Mouse (Mus musculus): Measurements from ENCODE around the gene Depdc5. TPM values are rescaled to one million over a fixed set of nuclear protein-coding genes. Genes with fewer than 3 reads are reported as not detected.

Gene Depdc5
- polyA plus RNA-seq, 1 experiment from 2014 or later: 35.0 TPM

GRCm38 (mm10) chr5:33011132-33012106 lies 147.9 kb downstream of the Depdc5 start:
- Histone ChIP-seq H3K27me3 (ENCODE audit: control insufficient read depth, insufficient read depth, low read length) (no peaks in the 10 kb centered on the region), H3K9me3 (ENCODE audit: control insufficient read depth, low read length) (no peaks in the 10 kb centered on the region), H3K27ac (ENCODE audit: low read depth, low read length) (peak overlapping the region; percentile 77), H3K4me3 (ENCODE audit: low read depth, low read length) (no peak overlapping the region), H3K4me2 (peak overlapping the region; percentile 32; the same call in 1 of the 2 replicates), H3K9ac (ENCODE audit: low read length) (no peak overlapping the region; the same call in 1 of the 2 replicates), H3K4me1 (ENCODE audit: control insufficient read depth, insufficient read depth, low read length) (peaks cover 21% of the 10 kb centered on the region), H3K36me3 (ENCODE audit: control insufficient read depth, insufficient read depth, low read length) (no peaks in the 10 kb centered on the region)
- ATAC-seq (ENCODE audit: low FRiP score) (peak; percentile 70), DNase-seq (ENCODE audit: low spot score, missing footprints) (peak; percentile 92)
- 34% methylated on average over 15 of the region's 15 CpGs for WGBS

- Histone ChIP-seq H3K4me2 (no peak overlapping the region), H3K9ac (ENCODE audit: low read length) (no peak overlapping the region), H3K27ac (ENCODE audit: low read depth, low read length) (no peak overlapping the region), H3K9me3 (ENCODE audit: control insufficient read depth, low read length) (no peaks in the 10 kb centered on the region), H3K4me1 (ENCODE audit: control insufficient read depth, insufficient read depth, low read length) (peaks cover 21% of the 10 kb centered on the region), H3K36me3 (ENCODE audit: control insufficient read depth, insufficient read depth, low read length) (no peaks in the 10 kb centered on the region), H3K27me3 (ENCODE audit: control insufficient read depth, insufficient read depth, low read length) (no peaks in the 10 kb centered on the region), H3K4me3 (ENCODE audit: low read depth, low read length) (no peak overlapping the region)
- DNase-seq (ENCODE audit: low spot score, missing footprints) (no peak), ATAC-seq (ENCODE audit: low FRiP score) (no peak)
- WGBS: 82% methylated on average over 1 of the region's 1 CpGs
Observed at GRCm38 (mm10) chr5:33014096-33014495, 150.6 kb downstream of the Depdc5 start.

- ATAC-seq (ENCODE audit: low FRiP score): no peak
- WGBS: 80% methylated on average over 5 of the region's 5 CpGs
- Histone ChIP-seq H3K36me3 (ENCODE audit: control insufficient read depth, insufficient read depth, low read length) (no peaks in the 10 kb centered on the region), H3K9me3 (ENCODE audit: control insufficient read depth, low read length) (no peaks in the 10 kb centered on the region), H3K4me2 (no peak overlapping the region), H3K27me3 (ENCODE audit: control insufficient read depth, insufficient read depth, low read length) (no peaks in the 10 kb centered on the region), H3K9ac (ENCODE audit: low read length) (no peak overlapping the region), H3K4me1 (ENCODE audit: control insufficient read depth, insufficient read depth, low read length) (peaks cover 22% of the 10 kb centered on the region), H3K4me3 (ENCODE audit: low read depth, low read length) (no peak overlapping the region), H3K27ac (ENCODE audit: low read depth, low read length) (no peak overlapping the region)
- no peak for DNase-seq (ENCODE audit: low spot score, missing footprints)
Observed at GRCm38 (mm10) chr5:33015579-33015978, 152.1 kb downstream of the Depdc5 start.

GRCm38 (mm10) chr5:33018189-33018560 lies 154.7 kb downstream of the Depdc5 start:
- no peaks in the 10 kb centered on the region for H3K36me3 ChIP-seq (ENCODE audit: control insufficient read depth, insufficient read depth, low read length)

GRCm38 (mm10) chr5:33018561-33019425 lies 155.3 kb downstream of the Depdc5 start, which contains the start of gene Ywhah:
TSS of gene Ywhah (plus strand) at chr5:33018816.
- ATAC-seq (ENCODE audit: low FRiP score) (peak; percentile 97), DNase-seq (ENCODE audit: low spot score, missing footprints) (peak; percentile 99)
- Histone ChIP-seq H3K4me1 (ENCODE audit: control insufficient read depth, insufficient read depth, low read length) (peaks cover 17% of the 10 kb centered on the region), H3K36me3 (ENCODE audit: control insufficient read depth, insufficient read depth, low read length) (no peaks in the 10 kb centered on the region), H3K27me3 (ENCODE audit: control insufficient read depth, insufficient read depth, low read length) (no peaks in the 10 kb centered on the region), H3K4me2 (peak within 1 kb of the TSS; percentile 82), H3K27ac (ENCODE audit: low read depth, low read length) (peak within 1 kb of the TSS; percentile 99), H3K9ac (ENCODE audit: low read length) (peak within 1 kb of the TSS; percentile 97), H3K9me3 (ENCODE audit: control insufficient read depth, low read length) (no peaks in the 10 kb centered on the region), H3K4me3 (ENCODE audit: low read depth, low read length) (peak within 1 kb of the TSS; percentile 87)
- under 1% methylated on average over 94 of the region's 121 CpGs for WGBS

More at GRCm38 (mm10) chr5:33018189-33018560, 154.7 kb downstream of the Depdc5 start:
- no peak for DNase-seq (ENCODE audit: low spot score, missing footprints)
- Histone ChIP-seq H3K4me2 (peak overlapping the region; percentile 82), H3K4me3 (ENCODE audit: low read depth, low read length) (peak overlapping the region; percentile 87), H3K9me3 (ENCODE audit: control insufficient read depth, low read length) (no peaks in the 10 kb centered on the region), H3K27ac (ENCODE audit: low read depth, low read length) (peak overlapping the region; percentile 87), H3K27me3 (ENCODE audit: control insufficient read depth, insufficient read depth, low read length) (no peaks in the 10 kb centered on the region), H3K4me1 (ENCODE audit: control insufficient read depth, insufficient read depth, low read length) (peaks cover 17% of the 10 kb centered on the region), H3K9ac (ENCODE audit: low read length) (peak overlapping the region; percentile 91)
- WGBS: 5% methylated on average over 11 of the region's 15 CpGs
- peak; percentile 72 for ATAC-seq (ENCODE audit: low FRiP score)

- Histone ChIP-seq H3K36me3 (ENCODE audit: control insufficient read depth, insufficient read depth, low read length) (no peaks in the 10 kb centered on the region), H3K9ac (ENCODE audit: low read length) (peak overlapping the region; percentile 97), H3K27me3 (ENCODE audit: control insufficient read depth, insufficient read depth, low read length) (no peaks in the 10 kb centered on the region), H3K27ac (ENCODE audit: low read depth, low read length) (peak overlapping the region; percentile 99), H3K4me2 (peak overlapping the region; percentile 66), H3K9me3 (ENCODE audit: control insufficient read depth, low read length) (no peaks in the 10 kb centered on the region), H3K4me1 (ENCODE audit: control insufficient read depth, insufficient read depth, low read length) (peaks cover 17% of the 10 kb centered on the region), H3K4me3 (ENCODE audit: low read depth, low read length) (peak overlapping the region; percentile 87)
- ATAC-seq (ENCODE audit: low FRiP score) (no peak), DNase-seq (ENCODE audit: low spot score, missing footprints) (peak; percentile 94)
- WGBS: 0% methylated on average over 12 of the region's 12 CpGs
Observed at GRCm38 (mm10) chr5:33019426-33019821, 155.9 kb downstream of the Depdc5 start.

- peaks cover 5% of the 10 kb centered on the region; the same call in 1 of the 2 replicates for H3K36me3 ChIP-seq (ENCODE audit: control insufficient read depth, insufficient read depth, low read length)
- no peak overlapping the region for H3K27ac ChIP-seq (ENCODE audit: low read depth, low read length)
- H3K4me2 ChIP-seq: no peak overlapping the region
Observed at GRCm38 (mm10) chr5:33021622-33022021, 158.1 kb downstream of the Depdc5 start.

GRCm38 (mm10) chr5:33023337-33023736 lies 159.8 kb downstream of the Depdc5 start:
- no peak overlapping the region for H3K27ac ChIP-seq (ENCODE audit: low read depth, low read length)
- WGBS: 94% methylated on average over 4 of the region's 4 CpGs
- H3K9me3 ChIP-seq (ENCODE audit: control insufficient read depth, low read length): no peaks in the 10 kb centered on the region
- H3K36me3 ChIP-seq (ENCODE audit: control insufficient read depth, insufficient read depth, low read length): peaks cover 8% of the 10 kb centered on the region
- DNase-seq (ENCODE audit: low spot score, missing footprints): no peak
- H3K27me3 ChIP-seq (ENCODE audit: control insufficient read depth, insufficient read depth, low read length): no peaks in the 10 kb centered on the region
- no peak overlapping the region for H3K4me3 ChIP-seq (ENCODE audit: low read depth, low read length)
- H3K9ac ChIP-seq (ENCODE audit: low read length): no peak overlapping the region
- H3K4me2 ChIP-seq: no peak overlapping the region
- ATAC-seq (ENCODE audit: low FRiP score): no peak
- H3K4me1 ChIP-seq (ENCODE audit: control insufficient read depth, insufficient read depth, low read length): peaks cover 12% of the 10 kb centered on the region

More at GRCm38 (mm10) chr5:33021622-33022021, 158.1 kb downstream of the Depdc5 start:
- H3K9me3 ChIP-seq (ENCODE audit: control insufficient read depth, low read length): no peaks in the 10 kb centered on the region
- H3K4me3 ChIP-seq (ENCODE audit: low read depth, low read length): no peak overlapping the region
- ATAC-seq (ENCODE audit: low FRiP score) (no peak), DNase-seq (ENCODE audit: low spot score, missing footprints) (no peak)
- no peak overlapping the region for H3K9ac ChIP-seq (ENCODE audit: low read length)
- 92% methylated on average over 2 of the region's 2 CpGs for WGBS
- no peaks in the 10 kb centered on the region for H3K27me3 ChIP-seq (ENCODE audit: control insufficient read depth, insufficient read depth, low read length)
- H3K4me1 ChIP-seq (ENCODE audit: control insufficient read depth, insufficient read depth, low read length): peaks cover 17% of the 10 kb centered on the region
